Mouse (Mus musculus): ENCODE results near the gene Ntm.

The Ntm gene

DNA sequence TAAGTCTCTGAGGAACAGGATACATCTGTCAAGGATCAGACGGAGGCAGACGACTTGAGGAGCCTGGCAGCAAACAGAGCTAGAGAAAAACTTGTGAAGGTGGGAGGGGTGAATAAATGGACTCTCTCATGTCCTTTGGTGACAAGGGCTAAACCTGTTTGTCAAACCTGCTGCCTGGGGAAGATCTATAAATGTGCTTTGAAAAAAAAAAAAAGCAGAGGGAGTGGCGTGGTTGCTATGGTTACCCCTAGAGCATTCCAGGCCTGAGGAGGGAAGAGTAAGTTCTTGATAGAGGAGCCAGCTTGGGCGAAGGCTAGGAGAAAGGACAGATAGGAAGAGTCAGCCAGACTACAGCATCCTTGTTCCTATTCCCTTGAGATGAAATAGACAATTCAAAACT, 926.9 kb downstream of the Ntm start:
- no peak for DNase-seq (ENCODE audit: low spot score)

DNA sequence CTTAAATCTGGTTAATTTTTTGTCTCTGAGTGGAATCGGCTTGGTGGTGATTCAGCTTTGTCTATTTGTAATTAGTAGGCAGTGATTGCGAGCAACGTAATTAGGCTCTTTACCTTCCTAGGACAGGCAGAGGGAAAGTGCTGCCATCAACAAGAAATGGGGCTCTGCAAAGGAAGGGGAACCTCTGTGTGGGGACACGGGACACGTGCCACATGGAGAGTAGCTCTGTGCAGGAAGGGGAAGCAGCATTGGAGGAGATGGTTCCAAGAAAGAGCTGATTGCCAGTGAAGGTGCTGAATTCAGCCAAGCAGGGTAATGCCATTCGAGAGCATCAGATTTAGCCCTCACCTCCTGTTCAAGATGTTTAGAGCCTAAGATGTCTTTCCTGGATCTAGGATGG, 936.5 kb downstream of the Ntm start:
- no peak for DNase-seq (ENCODE audit: low spot score)

DNA sequence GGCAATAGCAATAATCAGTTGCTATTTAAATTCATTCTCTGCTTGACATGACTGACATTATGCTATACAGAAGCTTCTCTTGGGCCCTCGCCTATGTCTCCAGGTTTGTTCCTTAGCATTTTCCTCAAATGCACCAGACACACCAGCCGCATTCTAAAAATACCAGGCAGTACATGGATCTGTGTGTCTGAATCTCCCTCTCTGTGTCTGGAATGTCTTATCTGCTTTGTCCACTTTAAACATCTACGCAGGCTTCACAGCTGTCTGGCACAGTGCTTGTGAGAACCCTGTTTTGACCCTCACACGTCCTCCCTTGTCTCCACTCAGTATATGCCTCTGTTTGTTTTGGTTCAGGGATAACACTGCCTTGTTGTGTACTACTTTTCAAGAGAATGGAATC, 937.3 kb downstream of the Ntm start:
- DNase-seq (ENCODE audit: low spot score) = no peak

DNA sequence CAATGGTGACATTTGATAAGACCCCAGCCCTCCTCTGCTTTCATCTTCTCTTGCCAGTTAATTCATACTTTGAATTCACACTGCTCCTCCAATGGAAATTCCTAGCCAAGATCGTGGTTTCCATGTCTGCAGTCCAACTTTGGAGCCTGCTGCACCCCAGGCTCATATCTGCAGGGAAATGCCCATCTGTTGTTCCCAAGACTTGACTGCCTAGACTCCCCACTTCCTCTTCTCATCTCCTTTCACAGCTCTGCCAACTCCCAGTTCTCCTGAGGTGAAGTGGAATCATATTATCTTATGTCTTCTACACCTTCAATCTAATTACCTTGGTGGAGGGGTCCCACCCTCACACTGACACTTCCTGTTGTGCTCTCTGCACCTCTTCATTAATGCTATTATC, 937.8 kb downstream of the Ntm start:
- DNase-seq (ENCODE audit: low spot score) = no peak

DNA sequence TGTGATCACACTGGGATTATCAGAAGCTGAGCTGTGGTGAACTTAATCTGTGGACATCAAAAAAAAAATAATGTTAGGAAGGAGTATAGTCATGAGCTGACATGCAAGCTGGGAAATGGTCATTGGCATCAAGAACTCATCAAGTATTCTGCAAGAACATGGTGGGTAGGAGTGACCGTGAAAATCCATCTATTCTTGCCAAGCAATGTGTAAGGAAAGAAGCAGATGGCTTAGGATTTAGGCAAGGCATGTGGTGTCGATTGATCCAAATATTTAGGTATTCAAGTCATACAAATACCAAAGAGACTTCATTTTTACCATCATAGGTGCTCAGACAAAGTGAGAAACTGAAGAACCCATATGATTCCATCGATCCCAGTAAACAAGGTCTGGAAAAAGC, 946.1 kb downstream of the Ntm start:
- no peak for DNase-seq (ENCODE audit: low spot score)

DNA sequence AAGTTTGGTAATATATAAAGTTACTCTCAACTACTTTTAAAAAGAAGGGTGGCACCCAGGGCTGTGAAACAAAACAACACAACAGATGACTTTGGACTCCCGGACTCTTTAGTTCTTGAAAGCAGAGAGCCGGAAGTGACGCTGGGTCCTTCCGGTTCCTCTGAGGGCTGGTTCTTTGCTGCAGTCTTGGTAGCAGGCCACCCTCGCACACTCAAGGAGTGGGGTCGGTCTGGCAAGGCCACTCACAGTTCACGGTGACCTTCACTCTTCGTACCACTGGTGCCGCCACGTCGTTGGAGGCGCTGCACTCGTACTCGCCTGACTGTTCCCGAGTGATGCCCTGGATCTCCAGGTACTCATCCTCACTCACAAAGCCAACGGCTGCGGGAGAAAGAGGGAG, 949.1 kb downstream of the Ntm start:
- DNase-seq (ENCODE audit: low spot score) = no peak

DNA sequence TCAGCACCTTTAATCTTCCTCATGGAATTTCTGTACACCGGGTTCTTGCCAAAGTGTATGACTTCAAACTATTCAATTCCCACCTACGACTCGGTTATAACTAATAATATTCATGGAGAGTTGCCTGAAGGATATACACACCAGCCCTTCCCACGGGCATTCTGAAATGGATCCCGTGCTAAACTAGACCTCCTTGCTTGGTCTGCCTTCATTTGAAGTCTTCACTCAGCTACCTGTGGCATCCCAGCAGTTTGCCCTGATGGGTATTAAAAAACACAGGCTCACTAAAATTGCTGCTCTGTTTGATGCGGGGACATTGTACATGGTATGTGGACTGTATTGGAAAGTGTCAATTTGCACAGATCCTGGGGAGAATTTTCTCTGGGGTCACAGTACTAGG, 950.4 kb downstream of the Ntm start:
- no peak for DNase-seq (ENCODE audit: low spot score)

DNA sequence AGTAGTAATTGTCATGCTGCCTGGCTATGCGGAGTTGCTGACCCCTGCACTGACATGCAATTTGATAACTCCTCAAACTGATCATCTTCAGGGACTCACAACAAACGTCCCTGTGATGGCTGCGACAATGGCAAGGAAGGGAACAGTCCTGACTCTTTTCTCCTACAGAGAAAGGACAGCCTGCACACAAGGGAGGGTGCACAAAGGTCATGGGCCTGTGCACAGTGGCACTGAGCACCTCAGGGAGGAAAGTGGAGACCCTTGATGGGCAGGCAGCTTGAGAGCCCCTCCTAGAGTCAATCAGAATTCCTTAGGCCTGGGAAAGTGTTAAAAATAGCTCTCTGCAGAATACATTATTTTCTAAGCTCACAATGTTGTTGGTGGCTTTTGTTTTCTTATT, 951.5 kb downstream of the Ntm start:
- DNase-seq (ENCODE audit: low spot score) = no peak

DNA sequence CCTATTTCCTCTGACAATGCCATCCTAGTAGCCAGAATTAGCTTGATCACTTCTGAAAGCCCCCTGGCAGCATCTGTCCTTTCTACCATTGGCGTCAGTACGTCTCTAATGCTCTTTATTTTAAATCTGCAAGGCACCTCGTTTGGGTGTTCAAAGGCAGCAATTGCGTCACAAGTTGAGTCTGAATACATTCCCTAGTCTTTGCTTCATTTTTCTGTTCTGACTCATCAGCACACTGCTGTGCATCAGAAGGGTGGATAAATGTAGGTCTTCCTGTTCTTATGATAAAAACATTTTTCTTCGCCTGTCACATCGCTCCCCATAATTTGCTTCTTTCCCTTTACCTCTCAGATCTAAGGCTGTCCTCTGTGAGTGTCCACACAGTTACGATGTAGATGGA, 958.4 kb downstream of the Ntm start:
- no peak for DNase-seq (ENCODE audit: low spot score)

DNA sequence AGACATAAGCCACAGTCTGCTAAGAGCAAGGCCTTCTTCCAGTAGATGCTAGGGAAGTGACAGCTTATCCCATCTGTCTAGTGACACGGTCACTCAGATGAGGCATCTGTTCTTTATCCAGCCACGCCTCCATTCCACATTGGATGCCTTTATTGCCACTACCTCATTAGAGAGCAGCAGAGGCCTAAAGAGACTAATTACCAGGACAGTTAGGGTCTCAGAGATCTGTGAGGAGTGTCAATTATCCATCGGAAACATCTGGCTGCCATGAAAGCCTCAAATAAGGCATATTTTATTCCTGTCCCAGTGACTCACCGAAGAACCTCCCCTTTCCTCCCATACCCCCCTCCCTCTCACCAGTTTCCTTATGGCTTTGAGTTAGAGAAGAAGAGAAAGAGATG, 963.0 kb downstream of the Ntm start:
- DNase-seq (ENCODE audit: low spot score) = no peak

DNA sequence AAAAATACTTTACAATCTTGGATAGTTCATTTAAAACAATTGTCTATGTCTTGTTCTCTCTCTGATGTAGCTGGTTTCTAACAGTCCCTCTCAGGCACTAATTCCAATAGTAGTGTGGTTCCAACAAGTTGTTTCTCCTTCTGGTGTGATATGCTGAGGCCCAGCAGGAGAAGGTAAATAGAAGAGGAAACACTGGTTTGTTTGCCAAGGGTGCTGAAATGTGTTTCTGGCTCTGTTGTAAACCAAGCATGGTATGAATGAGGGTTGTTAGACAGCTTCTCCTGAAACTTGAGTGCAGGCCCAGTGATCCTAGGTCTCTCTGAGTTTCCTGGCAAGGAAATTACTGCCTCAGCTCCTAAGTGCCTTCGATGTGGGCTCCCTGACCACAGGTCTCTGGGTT, 985.7 kb downstream of the Ntm start:
- DNase-seq (ENCODE audit: low spot score) = no peak

DNA sequence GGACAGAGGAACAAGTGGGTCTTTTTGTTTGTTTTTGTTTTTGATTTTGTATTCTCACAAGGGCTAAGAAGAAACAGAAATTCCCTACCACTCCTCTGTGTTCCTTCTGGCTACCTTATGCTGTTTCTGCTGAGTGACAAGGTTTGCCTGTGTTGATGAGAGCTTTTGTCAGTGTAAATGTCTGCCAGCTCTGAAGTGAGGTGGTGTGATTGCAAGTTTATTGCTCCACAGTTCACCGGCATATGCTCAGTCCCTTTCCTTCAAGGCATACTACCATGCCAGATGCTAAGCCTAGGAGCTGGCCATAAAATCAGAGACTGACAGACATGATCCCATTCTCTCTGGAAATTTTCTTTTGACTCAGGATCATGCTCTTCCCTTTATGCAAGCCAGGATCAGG, 993.5 kb downstream of the Ntm start:
- no peak for DNase-seq (ENCODE audit: low spot score)

Measured in ovary, postnatal 14 days (tissue).